Mouse (Mus musculus) liver, embryonic 14.5 days (tissue): ENCODE results near the gene Stk26.

ENCODE experiments used
- CTCF ChIP-seq: IDR thresholded peaks from 2 replicates; pipeline ENCODE4 v1.5.1; 2016; ENCODE audit warnings: antibody characterized with exemption, low read depth, control low read depth
- EP300 ChIP-seq: IDR thresholded peaks from 2 replicates; pipeline ENCODE4 v1.6.1; 2016; ENCODE audit warnings: antibody characterized with exemption, low read depth

DNA sequence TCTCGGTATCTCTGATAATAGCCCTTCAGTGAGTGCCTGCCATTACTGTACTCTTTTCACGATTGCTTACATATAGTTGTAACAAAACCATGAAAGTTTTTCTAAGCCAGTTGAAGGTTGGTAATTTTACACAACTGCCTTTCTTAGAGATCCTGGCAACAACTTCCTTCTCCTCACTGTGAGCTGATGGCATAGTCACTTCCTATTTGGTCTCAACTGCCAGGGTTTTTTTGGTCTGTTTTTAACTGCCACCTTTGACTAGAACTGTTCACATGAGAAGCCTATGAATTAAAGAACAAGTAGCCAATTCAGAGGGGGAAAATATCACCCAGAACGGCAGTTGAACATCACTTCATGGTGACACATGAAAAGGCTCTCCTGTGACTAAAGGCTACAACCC is 5.3 kb upstream of the Stk26 start:
- TF ChIP-seq CTCF (no peak), EP300 (no peak)
